Mouse (Mus musculus) heart, postnatal 25 days (tissue): ENCODE results near the gene Lrrc74a. TPM values are rescaled to one million over a fixed set of nuclear protein-coding genes. Genes with fewer than 3 reads are reported as not detected.
A peak's percentile ranks its signal among the peaks of the same experiment; 100 is the strongest.

Source experiments
- DNase-seq: peaks from one replicate; pipeline ENCODE4 v3.0.0; 2022; ENCODE audit warnings: low spot score
- intact Hi-C: fragments of 180-260 bp; cut with DNase I; formaldehyde crosslinking; loops from one replicate; pipeline ENCODE4 v1.15.1; 2025
- total RNA-seq, 2 experiments: library from RNA; stranded (reverse); gene quantifications; 2 replicates each; pipeline ENCODE4 v1.2.3; 2021

The Lrrc74a gene
- total RNA-seq, 2 experiments from 2014 or later = not detected

DNA sequence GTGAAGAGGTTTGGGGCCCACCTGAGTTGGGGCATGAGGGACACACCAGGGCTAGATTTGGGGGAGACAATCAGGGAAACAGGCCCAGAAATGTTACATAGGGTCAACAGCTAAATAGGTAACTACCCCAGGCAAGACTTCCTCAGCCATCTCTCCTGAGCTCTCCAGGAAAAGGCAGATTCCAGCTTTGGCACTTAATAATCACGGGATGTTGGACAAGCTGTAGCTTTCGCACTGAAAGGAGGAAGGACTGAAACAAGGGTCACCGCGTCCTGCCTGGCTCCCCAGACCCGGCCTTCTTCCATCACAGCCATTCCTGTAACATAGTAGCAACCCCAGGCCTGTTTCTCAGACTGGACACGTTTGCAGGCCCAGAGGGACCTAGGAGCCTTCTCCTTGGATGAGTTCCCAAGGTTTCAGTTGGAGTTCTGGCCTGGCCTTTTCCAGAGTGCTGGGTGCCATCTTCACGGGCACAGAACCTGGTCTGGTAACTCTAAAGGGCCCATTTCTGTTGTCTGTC, 42.2 kb downstream of the Lrrc74a start:
- intact Hi-C loops = no loop called here
- no peak for DNase-seq

DNA sequence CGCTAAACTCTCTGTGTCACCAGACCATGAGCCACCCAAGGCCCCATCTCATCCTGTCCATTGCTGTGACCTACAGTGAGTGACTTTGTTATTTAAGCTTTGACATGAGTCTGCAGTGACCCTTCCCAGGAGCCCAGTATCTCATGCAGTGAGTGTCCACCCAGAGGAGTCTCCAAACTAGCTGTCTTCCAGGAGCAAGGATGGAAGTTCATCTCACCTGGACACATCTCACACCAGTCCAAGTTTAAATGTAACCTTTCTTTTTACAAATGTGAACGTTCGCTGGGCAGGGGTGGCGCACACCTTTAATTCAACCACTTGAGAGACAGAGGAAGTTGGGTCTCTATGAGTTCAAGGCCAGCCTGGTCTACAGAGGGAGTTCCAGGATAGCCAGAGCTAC, 44.4 kb downstream of the Lrrc74a start:
- intact Hi-C loops = no loop called here

DNA sequence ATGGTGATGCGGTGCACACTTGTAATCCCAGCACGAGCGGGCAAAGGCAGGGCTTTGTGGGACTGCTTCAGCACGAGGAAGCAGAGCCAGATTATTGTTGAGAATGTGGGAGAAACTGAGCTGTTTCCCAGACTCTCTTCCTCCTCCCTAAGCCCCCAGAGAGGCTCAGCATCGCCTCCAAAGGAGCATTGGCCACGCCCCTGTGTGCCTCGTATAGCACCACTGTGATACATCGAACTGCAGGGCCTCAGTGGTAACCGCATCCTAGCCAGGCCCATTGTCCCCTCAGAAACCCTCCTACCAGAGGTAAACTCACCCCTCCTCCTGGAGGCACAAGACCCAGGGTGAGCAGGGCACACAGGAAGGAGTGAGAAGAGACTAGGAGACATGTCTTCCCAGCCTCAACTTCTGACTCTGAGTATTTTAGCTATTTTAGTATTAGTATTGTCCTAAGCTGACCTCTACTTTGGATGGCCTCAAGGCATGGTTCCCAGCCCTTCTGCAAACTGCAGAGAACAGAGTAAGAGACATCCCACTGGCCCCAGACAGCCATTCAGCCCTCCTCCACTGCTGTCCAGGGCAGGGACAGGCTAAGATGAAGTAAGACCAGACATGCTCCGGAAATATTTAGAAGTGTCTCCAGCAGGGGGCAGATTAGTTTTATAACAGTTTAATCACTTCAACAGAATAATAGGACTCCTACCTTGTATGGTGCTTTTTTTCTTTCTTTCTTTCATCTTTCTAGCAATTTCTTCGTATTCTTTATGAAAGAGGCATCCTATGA, 45.2 kb downstream of the Lrrc74a start:
- no peak for DNase-seq
- intact Hi-C loops = no loop called here

More for the DNA sequence above, 44.4 kb downstream of the Lrrc74a start:
- no peak for DNase-seq

DNA sequence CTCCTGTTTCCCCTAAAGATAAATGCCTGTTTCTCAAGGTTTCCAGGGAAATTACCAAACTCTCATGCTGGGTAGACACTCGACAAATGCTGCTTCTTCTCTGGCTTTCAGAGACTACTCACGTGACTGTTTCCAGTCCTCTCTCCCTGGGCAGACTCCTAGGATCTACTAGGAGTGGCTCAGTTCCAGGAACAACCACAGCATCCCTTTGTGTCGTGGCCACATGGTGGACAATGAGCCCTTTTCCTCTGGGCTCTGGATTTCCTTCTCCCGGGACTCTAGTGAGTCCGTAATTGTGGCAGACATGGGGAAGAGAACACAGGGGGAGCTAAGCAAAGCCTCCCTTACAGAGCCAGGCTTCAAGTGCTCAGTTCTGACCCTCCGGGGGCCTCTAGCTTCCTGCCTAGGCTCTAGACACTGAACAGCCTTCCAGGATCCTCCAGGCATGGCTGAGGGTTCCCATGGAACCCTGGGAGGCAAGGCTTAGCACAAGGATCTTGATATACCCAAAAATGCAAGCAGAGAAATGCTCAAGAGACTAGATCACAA, 47.6 kb downstream of the Lrrc74a start:
- intact Hi-C loops = no loop called here
- no peak for DNase-seq

DNA sequence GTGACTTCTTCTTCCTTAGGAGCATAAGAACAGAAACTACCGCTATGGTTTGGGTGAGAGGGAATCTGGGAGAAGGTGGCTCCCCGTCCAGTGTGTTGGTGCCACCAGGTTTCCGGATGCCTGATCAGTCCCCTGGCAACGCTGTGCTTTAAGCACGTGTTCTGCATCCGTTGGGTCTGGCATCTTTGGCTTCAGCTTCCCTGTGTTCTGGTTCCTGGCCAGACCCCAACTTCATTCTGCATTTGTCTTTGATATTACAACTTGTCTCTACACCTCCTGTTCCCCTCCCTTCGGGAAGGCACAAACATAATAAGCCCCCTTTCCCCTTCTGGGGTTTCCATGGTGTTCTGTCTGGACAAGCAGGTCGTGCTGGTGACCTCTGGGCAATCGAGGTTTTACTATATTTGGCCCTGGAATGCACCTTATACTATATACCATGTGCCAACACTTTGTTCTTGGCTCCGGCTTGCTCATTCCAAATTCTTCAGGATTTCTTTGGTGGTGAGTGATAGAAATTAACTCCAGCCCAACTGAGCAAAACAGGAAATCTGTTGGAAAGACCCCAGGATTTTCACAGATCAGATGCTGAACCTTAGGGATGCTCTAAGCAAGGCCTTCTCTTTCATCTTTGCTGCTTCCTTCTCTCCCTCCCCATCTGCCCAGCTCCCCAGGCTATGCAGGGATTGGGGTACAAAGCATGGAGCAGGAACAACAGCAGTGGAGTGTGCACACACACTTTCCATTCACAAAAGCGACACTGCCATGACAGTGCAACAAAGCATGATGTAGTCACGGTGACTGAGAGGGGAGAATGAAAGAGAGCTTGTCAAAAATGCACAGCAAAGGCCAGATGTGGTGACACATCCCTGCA, 52.2 kb downstream of the Lrrc74a start:
- intact Hi-C loops = no loop called here
- DNase-seq = no peak

DNA sequence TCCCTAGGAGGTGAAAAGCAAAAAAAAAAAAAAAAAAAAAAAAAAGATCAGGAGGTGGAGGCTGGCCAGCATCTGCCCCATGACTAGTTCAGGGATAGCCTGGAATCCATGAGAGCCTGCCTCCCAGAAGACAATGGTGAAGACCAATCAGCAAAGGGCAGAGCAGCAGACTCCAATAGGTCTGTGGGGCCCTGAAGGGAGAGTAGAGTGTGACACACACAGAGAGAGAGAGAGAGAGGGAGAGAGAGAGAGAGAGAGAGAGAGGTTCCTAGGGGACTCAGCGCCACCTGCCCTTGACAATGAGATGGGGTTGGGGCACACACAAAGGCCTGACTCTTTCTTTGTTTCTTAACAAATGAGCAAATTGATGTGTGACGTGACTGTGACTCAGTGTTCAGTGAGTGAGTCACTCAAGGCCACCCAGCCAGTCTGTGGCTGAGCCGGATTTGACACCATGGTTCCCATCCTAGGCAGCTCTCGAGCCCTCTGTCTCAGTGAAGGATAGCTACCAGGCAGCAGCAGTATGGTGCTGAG, 52.9 kb downstream of the Lrrc74a start:
- no peak for DNase-seq
- intact Hi-C loops = no loop called here

DNA sequence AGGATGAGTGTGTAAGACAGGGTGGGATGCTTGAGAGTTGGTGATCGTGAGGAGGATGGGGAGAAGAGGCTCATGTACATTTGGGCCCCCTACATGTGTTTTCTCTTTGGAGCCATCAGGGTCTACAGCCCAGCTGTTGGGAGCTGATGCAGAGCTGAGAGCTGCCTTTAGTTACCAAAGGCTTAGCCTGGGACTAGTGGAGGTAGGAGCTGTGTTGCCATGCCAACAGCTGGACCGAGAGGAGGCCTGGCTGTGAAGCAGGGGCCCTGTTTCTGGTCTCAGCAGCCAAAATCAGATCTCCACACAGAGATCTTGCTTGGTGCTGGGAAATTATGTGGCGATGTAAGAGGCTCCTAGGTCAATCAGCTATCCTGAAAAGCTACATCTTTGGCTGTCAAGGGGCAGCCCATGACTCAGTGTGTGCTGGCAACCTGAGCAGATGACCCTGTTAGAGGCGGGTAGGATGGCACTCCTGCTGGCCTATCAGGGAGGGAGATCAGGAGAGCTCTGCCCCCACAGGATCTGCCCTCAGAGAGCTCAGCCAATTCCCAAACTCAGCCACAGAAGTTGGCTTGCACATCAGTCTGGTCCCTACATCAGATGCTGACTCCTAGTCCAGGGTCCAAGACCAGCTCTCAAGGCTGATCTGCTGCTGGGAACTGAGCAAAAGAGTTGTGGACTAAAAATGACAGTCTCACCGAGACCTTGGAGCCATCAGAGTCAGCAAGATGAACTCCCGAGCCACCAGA, 56.1 kb downstream of the Lrrc74a start:
- intact Hi-C loops = no loop called here
- no peak for DNase-seq

DNA sequence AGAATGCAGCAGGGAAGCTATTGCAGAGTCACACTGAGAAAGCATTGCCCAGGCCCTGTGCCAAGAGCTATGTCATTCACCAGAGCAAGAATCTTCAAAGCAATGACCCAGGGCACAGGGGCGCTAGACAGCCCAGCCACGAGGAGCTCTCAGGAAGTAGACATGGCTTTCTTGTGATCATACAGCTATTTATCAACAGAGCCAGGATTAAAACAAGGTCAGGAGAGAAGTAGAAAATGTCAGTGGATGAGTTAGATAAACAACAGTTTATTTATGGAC, 56.6 kb downstream of the Lrrc74a start:
- DNase-seq = peak; percentile 51
- intact Hi-C loops = no loop called here

DNA sequence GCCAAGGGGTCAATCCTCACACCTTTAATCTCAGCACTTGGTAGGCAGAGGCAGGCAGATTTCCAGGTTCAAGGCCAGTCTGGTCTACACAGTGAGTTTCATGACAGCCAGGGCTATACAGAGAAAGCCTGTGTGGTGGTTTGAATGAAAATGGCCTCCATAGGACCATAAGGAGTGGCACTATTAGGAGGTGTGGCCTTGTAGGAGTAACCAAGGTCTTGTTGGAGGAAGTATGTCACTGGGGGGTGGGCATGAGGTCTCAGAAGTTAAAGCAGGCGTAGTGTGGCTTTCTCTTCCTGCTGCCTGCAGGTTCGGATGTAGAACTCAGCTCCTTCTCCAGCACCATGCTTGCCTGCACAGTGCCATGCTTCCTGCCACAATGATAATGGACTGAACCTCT, 57.8 kb downstream of the Lrrc74a start:
- no peak for DNase-seq
- intact Hi-C loops = no loop called here

DNA sequence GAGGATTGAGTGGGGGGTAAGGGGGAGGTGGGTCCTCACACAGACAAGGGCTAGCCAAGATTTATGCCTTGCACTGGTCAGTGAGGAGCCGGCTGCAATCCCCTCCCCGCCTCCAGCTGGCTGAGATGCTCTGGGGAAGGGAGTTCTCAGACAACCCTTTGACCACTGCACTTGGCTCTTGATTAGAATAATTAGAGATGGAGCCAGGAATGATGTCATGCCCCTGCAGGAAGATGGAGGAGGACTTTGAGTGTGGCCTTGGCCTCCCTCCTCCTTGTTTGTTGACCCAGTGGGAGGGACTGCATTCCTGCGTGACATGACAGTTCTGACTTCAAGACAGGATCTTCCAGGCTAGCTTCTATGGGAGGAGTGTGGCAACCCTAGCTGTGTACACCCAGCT, 59.7 kb downstream of the Lrrc74a start:
- intact Hi-C loops = loop anchor here (2.0 kb wide), 2 partner anchors 21 to 131 kb away; no protein-coding TSS in a partner anchor

DNA sequence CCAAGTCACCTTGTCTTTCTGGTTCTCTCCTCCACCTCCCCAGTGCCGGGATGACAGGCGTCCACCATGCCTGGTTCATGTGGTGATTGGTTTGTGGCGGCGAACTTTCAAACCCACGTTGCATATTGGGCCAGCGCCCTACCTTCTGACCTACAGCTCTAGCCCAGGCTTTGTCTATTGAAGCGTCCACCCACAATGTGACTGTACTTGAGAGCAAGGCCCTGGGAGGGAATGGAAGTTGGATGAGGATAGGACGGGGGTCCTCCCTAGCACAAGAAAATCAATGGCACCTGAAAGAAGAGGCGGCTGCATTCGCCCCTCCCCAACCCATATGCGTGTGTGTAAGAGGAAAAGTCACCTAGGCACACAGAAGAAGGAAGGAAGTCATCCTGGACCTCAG, 60.2 kb downstream of the Lrrc74a start:
- DNase-seq = no peak
- intact Hi-C loops = loop anchor here (2.0 kb wide), 2 partner anchors 22 to 130 kb away; no protein-coding TSS in a partner anchor

More for the DNA sequence above, 59.7 kb downstream of the Lrrc74a start:
- peak; percentile 86 for DNase-seq

DNA sequence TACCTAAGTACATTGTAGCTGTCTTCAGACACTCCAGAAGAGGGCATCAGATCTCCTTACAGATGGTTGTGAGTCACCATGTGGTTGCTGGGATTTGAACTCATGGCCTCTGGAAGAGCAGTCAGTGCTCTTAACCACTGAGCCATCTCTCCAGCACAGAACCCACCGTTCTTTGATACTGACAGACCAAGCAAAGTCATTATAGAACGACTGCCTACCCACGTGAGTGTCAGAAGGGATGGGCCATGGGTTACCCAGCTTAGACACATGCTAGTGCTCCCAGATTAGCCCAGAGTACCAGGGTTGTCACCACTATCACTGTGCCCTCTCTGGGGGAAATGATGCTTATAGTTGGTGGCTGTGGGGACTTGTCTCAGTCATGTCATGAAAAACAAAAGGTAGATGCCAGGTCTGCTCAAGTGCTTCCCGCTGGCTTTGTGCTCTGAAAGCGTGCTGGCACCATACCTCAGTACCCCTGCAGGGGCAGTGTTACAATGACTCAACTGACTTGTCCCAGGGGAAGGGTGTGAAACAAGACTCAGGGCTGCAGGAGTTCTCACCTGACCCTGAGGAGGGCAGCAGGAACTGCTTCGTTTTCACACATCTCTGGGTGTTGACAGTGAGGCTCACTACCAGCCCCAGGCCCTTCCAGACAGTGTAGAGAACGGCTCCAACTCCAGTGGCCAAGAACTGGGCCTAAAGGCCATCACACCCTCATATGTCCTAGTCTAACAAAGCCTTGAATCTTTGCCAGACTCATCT, 61.1 kb downstream of the Lrrc74a start:
- DNase-seq = no peak
- intact Hi-C loops = loop anchor here (2.0 kb wide), 2 partner anchors 22 to 130 kb away; no protein-coding TSS in a partner anchor

DNA sequence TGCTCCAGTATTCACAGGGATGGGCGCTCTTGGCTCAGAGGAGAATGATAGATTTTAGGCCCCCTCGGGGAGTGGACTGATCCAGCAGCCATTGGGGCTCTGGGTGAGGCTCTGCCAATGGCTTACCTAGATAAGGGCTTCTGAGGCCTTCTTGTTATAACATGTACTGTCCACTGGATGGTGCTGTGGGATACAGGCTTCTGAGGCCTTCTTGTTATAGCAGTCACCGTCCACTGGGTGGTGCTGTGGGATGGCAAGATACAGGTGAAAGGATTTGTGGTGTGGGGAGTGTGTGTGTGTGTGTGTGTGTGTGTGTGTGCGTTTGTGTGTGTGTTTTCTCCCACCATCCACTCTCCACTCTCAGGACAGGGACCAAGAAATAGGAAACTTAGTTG, 61.7 kb downstream of the Lrrc74a start:
- peak; percentile 70 for DNase-seq

DNA sequence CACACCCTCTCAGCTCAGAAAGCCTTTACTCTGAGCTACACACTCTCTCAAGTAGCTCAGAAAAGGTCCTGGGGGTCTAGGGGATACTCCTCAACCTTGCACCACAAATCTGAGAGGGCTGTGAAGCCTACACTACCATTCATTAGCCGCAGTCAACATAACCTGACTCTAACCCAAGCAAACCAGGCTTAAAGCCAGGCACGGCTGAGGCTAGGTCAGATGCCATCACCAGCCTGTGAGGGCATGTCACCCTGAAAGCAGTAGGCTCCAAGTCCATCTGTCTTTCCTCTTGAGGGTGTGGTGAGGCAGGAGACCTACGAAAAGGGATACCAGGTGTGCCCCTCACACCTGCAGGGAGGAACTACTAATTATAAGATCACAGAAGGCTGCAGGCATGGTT, 62.2 kb downstream of the Lrrc74a start:
- intact Hi-C loops = loop anchor here (1.0 kb wide), 1 partner anchor 109 kb away; no protein-coding TSS in a partner anchor
- no peak for DNase-seq

More for the DNA sequence above, 61.7 kb downstream of the Lrrc74a start:
- intact Hi-C loops = loop anchor here (1.0 to 2.0 kb wide), 3 partner anchors 23 to 129 kb away; no protein-coding TSS in a partner anchor

DNA sequence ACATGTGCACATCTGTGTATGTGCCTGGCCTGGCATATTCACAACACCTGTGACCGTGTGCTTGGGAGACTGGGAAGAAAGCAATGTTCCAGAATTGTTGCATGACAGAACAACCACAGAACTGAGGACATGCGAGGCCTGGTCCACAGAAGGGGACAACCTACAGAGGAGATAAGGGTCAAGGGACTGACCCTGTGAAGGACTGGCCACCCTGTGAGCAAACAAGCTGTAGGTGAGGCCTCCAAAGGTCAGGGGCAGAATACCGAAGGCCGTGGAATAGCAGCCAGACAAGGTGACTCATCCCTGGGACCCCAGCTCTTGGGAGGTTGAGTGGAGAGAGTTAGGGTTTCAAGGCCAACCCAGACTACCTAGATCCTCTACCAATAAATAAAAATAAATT, 63.6 kb downstream of the Lrrc74a start:
- no peak for DNase-seq
- intact Hi-C loops = no loop called here

DNA sequence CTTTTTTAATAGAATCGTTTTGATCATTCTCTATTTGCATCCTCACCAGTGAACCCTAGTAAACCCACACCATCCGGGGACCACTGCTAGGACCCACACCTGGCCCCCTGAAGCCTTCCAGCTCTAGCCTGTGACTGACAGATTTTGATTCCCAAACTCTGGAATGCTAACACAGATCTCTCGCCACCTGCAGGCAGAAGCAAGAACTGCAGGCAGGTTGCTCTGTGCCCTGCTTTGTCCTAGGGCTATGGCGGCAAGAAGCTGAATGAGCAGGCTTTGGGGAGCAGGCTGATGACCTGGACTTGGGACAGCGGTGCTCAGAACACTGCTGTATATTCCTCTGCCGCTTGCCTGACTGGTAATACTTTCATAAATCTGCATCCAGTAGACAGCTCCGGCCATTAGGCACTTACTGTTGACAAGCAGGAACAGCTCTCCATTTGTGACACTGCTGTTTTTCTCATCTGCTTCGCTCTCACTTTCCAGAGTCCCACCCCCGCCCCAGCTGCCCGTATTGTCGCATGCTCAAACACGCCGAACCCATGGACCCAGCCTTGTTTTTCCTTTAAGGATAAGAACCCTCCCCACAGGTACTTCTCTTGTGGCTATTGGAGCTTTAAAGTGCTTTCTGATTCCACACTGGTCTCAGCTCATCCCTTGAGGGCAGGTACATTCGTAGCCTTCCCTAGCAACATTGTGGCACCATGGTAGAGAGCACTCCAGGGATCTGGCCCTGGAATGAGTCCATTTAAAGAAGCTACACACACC, 64.8 kb downstream of the Lrrc74a start:
- DNase-seq = peak; percentile 70
- intact Hi-C loops = no loop called here

DNA sequence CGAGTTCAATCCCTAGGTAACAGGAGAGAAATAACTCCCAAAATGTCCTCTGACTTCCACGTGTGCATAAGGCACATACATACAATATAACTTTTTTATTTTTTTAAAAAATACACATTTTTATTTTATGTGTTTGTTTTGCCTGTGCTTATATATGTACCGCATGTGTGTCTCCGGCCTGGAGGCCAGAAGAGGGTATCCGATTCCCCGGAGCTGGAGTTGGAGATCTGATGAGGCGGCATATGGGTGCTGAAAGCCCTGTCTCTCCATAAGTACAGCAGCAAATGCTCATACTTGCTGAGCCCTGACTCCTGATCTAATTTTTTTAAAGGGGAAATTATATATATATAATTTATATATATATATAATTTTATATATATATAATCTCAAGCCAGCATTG, 65.6 kb downstream of the Lrrc74a start:
- intact Hi-C loops = loop anchor here (2.0 kb wide), 2 partner anchors 25 to 33 kb away; no protein-coding TSS in a partner anchor
- no peak for DNase-seq

DNA sequence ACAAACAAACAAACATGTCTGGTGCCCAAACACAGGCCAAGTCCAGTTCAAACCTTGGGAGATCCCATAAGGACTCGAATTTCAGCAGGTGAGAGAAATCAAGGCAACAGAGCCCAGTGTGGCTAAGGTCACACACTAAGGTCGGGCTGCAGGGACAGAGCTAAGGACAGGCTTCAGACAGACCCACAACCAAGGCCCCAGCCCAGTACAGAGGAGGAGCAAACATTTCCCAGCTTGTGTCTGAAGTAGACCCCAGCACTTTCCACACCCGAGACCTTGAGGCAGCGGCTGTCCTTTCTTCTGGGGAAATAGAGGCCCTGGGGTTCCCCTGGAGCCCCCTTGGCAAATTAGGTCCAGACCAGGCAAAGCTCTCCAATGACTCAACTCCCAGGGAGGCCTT, 66.2 kb downstream of the Lrrc74a start:
- DNase-seq = no peak
- intact Hi-C loops = loop anchor here (2.0 kb wide), 2 partner anchors 24 to 32 kb away; no protein-coding TSS in a partner anchor
